Mouse (Mus musculus) embryonic facial prominence, embryonic 11.5 days (tissue): ENCODE data around the gene Rasip1. TPM values are rescaled to one million over a fixed set of nuclear protein-coding genes. Genes with fewer than 3 reads are reported as not detected.

Experiments
- ATAC-seq: fragments of 200-750 bp; cut with Nextera tagmentation; replicated peaks from 2 replicates; pipeline ENCODE4 v1.8.0; 2017; ENCODE audit warnings: low read depth; ENCODE audit not compliant: insufficient number of reproducible peaks, low FRiP score, low TSS enrichment
- DNase-seq: peaks from one replicate; pipeline ENCODE4 v3.0.0-alpha.2; 2015; ENCODE audit warnings: low spot score
- H3K27ac ChIP-seq: fragments of 300-500 bp; sonication (generic); replicated peaks from 2 replicates; pipeline ENCODE4 v1.5.1; 2014; ENCODE audit warnings: mild to moderate bottlenecking, low read depth, low read length, control low read depth
- H3K27me3 ChIP-seq: fragments of 300-500 bp; sonication (generic); 2 replicates; pipeline ENCODE4 v1.6.1; 2014; ENCODE audit warnings: mild to moderate bottlenecking, low read length, moderate library complexity, mixed read lengths; ENCODE audit not compliant: control insufficient read depth, insufficient read depth
- H3K36me3 ChIP-seq: fragments of 300-500 bp; sonication (generic); replicated peaks from 2 replicates; pipeline ENCODE4 v1.6.1; 2014; ENCODE audit warnings: low read depth, mild to moderate bottlenecking, low read length, moderate library complexity, mixed read lengths; ENCODE audit not compliant: control insufficient read depth, insufficient read depth
- H3K4me1 ChIP-seq: fragments of 300-500 bp; sonication (generic); 2 replicates; pipeline ENCODE4 v1.6.1; 2014; ENCODE audit warnings: low read length, mixed read lengths; ENCODE audit not compliant: control insufficient read depth, insufficient read depth
- H3K4me2 ChIP-seq: fragments of 300-500 bp; sonication (generic); 2 replicates; pipeline ENCODE4 v1.6.1; 2014; ENCODE audit warnings: low read depth, mild to moderate bottlenecking, control low read depth, low read length, moderate library complexity
- H3K4me3 ChIP-seq: fragments of 300-500 bp; sonication (generic); 2 replicates; pipeline ENCODE4 v1.5.1; 2014; ENCODE audit warnings: low read depth, low read length, control low read depth
- H3K9ac ChIP-seq: fragments of 300-500 bp; sonication (generic); replicated peaks from 2 replicates; pipeline ENCODE4 v1.6.1; 2014; ENCODE audit warnings: mild to moderate bottlenecking, control low read depth, low read length
- H3K9me3 ChIP-seq: fragments of 300-500 bp; sonication (generic); replicated peaks from 2 replicates; pipeline ENCODE4 v1.6.1; 2016; ENCODE audit warnings: mild to moderate bottlenecking, low read length, inconsistent platforms, mixed read lengths; ENCODE audit not compliant: control insufficient read depth
- WGBS: fragments of 180-500 bp; shearing (Covaris S2); extraction: QIAGEN DNeasy Blood & Tissue Kit; methylation state at CpG from one replicate; pipeline ENCODE4 v1.1.7; 2014; 5-methylcytosine and 5-hydroxymethylcytosine counted together
- polyA plus RNA-seq: library from polyadenylated mRNA; unstranded; fragments of >200 nt; fragmentation: Nextera tagmentation; extraction: Ambion mirVana; gene quantifications from 2 replicates; pipeline ENCODE4 v1.2.1, GENCODE M21; 2014

Rasip1 gene
- polyA plus RNA-seq, 1 experiment from 2014 or later, result 5.7 TPM

GRCm38 (mm10) chr7:45678513-45678912 is 51.2 kb downstream of the Rasip1 start:
- no peaks in the 10 kb centered on the region for H3K36me3 ChIP-seq
- ATAC-seq (no peak), DNase-seq (no peak)
- no peaks in the 10 kb centered on the region; the same call in 1 of the 2 replicates for H3K27me3 ChIP-seq
- no peak overlapping the region for H3K9ac ChIP-seq
- 92% methylated on average over 14 of the region's 14 CpGs for WGBS
- H3K4me2 ChIP-seq, result no peak overlapping the region
- no peaks in the 10 kb centered on the region for H3K4me1 ChIP-seq
- H3K4me3 ChIP-seq, result no peak overlapping the region
- no peaks in the 10 kb centered on the region for H3K9me3 ChIP-seq
- H3K27ac ChIP-seq, result no peak overlapping the region

GRCm38 (mm10) chr7:45679966-45680621 is 52.8 kb downstream of the Rasip1 start:
- Histone ChIP-seq H3K4me3 (no peak overlapping the region), H3K4me2 (no peak overlapping the region), H3K9me3 (no peaks in the 10 kb centered on the region), H3K4me1 (0 out of 2 replicates have a peak, but pooled peaks cover 1% of the 10 kb centered on the region), H3K27ac (no peak overlapping the region), H3K36me3 (no peaks in the 10 kb centered on the region), H3K9ac (no peak overlapping the region), H3K27me3 (no peaks in the 10 kb centered on the region)
- WGBS, result 73% methylated on average over 14 of the region's 14 CpGs
- DNase-seq (no peak), ATAC-seq (no peak)

GRCm38 (mm10) chr7:45681046-45681736 is 53.9 kb downstream of the Rasip1 start:
- no peak for DNase-seq
- no peaks in the 10 kb centered on the region for H3K36me3 ChIP-seq
- H3K9me3 ChIP-seq, result no peaks in the 10 kb centered on the region
- H3K9ac ChIP-seq, result no peak overlapping the region
- H3K4me1 ChIP-seq, result peaks cover 6% of the 10 kb centered on the region
- ATAC-seq, result no peak
- WGBS, result 88% methylated on average over 8 of the region's 8 CpGs
- no peak overlapping the region for H3K4me3 ChIP-seq
- H3K4me2 ChIP-seq, result no peak overlapping the region
- H3K27ac ChIP-seq, result no peak overlapping the region
- no peaks in the 10 kb centered on the region for H3K27me3 ChIP-seq

- Histone ChIP-seq H3K9ac (peak overlapping the region; percentile 42), H3K9me3 (no peaks in the 10 kb centered on the region), H3K4me1 (peaks cover 9% of the 10 kb centered on the region), H3K27ac (0 out of 2 replicates have a peak overlapping the region, but pooled peaks have one; percentile 8), H3K36me3 (no peaks in the 10 kb centered on the region), H3K4me3 (no peak overlapping the region), H3K27me3 (no peaks in the 10 kb centered on the region), H3K4me2 (peak overlapping the region; percentile 29; the same call in 1 of the 2 replicates)
- WGBS, result 29% methylated on average over 14 of the region's 14 CpGs
- DNase-seq (peak; percentile 96), ATAC-seq (peak; percentile 74)
Observed at GRCm38 (mm10) chr7:45682144-45683126, 55.1 kb downstream of the Rasip1 start.

- no peak for ATAC-seq
- Histone ChIP-seq H3K4me3 (no peak within 1 kb of the TSS), H3K9me3 (no peaks in the 10 kb centered on the region), H3K4me1 (peaks cover 9% of the 10 kb centered on the region), H3K27ac (no peak within 1 kb of the TSS), H3K36me3 (no peaks in the 10 kb centered on the region), H3K27me3 (no peaks in the 10 kb centered on the region), H3K9ac (no peak within 1 kb of the TSS; the same call in 1 of the 2 replicates), H3K4me2 (no peak within 1 kb of the TSS)
- DNase-seq, result no peak
- WGBS, result 70% methylated on average over 7 of the region's 7 CpGs
Observed at GRCm38 (mm10) chr7:45683396-45684050, 56.2 kb downstream of the Rasip1 start, which contains the start of gene Ntn5. TSS of gene Ntn5 (plus strand) at chr7:45684022.

- Histone ChIP-seq H3K9ac (peak overlapping the region; percentile 13; the same call in 1 of the 2 replicates), H3K4me3 (no peak overlapping the region), H3K4me2 (no peak overlapping the region), H3K4me1 (peaks cover 9% of the 10 kb centered on the region), H3K27ac (0 out of 2 replicates have a peak overlapping the region, but pooled peaks have one; percentile 9), H3K36me3 (no peaks in the 10 kb centered on the region), H3K9me3 (no peaks in the 10 kb centered on the region), H3K27me3 (no peaks in the 10 kb centered on the region)
- WGBS, result 25% methylated on average over 10 of the region's 10 CpGs
- DNase-seq (peak; percentile 57), ATAC-seq (no peak)
Observed at GRCm38 (mm10) chr7:45685811-45686210, 58.5 kb downstream of the Rasip1 start.

GRCm38 (mm10) chr7:45686841-45687240 is 59.6 kb downstream of the Rasip1 start:
- H3K4me1 ChIP-seq, result peaks cover 9% of the 10 kb centered on the region
- 67% methylated on average over 3 of the region's 3 CpGs for WGBS
- DNase-seq, result no peak
- no peak overlapping the region for H3K27ac ChIP-seq
- no peaks in the 10 kb centered on the region for H3K27me3 ChIP-seq
- H3K36me3 ChIP-seq, result no peaks in the 10 kb centered on the region
- no peak for ATAC-seq
- no peak overlapping the region for H3K9ac ChIP-seq
- H3K4me2 ChIP-seq, result no peak overlapping the region
- H3K4me3 ChIP-seq, result no peak overlapping the region
- H3K9me3 ChIP-seq, result no peaks in the 10 kb centered on the region
